Mouse (Mus musculus) left cerebral cortex, adult 9 months (tissue): ENCODE measurements at regions not wholly inside any gene's neighbourhood (a gene's known extent, or its start where the extent isn't known, plus 50 kb on each side); places are given as distances from the start of the nearest gene placed in this dataset.

Experiments used
- DNase-seq, 2 experiments: peaks; one replicate each; pipeline ENCODE4 v3.0.0; 2022; ENCODE audit warnings: low spot score in 2 of 2

DNA sequence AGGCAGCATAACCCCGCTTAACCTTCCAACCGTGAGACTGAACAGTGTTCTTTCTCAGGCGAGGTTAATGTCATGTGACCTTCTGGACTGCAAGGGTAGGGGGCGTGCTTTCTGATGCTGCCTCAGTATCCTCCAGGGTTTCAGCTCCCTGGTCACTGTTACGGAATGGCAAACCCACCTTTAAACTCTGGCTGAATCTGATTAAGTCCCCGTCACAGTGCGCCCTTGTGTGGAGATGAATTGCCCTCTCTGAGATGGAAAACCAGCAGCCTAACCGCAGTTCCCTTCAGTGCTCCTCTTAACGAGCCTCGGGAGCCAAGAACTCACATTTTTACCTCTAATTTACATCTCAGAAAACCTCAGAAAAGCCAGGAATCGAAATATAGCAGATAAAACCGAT, 260.0 kb downstream of the Dact1 start:
- no peak for DNase-seq

DNA sequence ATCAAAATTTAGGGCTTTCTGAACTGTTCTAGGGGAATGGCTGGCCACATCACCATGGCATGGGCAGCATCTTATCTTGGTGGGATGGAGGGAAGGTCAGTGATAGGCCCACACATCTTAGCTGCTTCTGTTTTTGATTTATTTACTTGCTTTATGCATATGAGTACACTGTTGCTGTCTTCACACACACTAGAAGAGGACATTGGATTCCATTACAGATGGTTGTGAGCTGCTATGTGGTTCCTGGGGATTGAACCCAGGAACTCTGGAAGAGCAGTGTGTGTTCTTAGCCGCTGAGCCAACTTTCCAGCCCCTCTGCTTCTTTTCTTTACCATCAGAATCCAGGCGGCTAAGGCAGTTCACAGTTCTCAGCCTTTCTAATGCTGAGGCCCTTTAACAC, 260.4 kb downstream of the Dact1 start:
- no peak for DNase-seq

- no peak for DNase-seq
Observed at GRCm38 (mm10) chr12:71572833-71573446, 257.9 kb upstream of the Daam1 start.

GRCm38 (mm10) chr12:71573456-71573855, 257.4 kb upstream of the Daam1 start:
- DNase-seq, result no peak

DNA sequence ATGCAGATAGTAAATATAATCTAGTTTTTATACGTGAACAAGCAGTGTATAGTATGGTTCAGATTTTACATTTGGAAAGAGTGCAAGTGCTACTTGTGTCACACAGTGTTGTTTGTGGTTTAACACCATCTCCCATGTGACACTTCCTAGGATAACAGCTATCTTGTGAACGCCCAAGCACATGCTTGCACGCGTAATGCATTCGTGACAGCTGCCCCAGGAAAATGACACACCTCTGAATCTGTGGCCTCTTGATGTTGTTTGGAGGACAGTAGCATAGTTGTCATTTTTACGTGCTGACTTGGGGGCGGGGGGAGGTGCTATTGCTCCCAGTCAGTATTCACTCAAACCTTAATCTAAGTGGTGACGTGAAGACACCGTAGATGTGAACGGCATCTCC, 256.2 kb upstream of the Daam1 start:
- no peak for DNase-seq

- peak in 1 of 2 experiments; percentile 33 for DNase-seq
Observed at GRCm38 (mm10) chr12:71577349-71577748, 253.5 kb upstream of the Daam1 start.

GRCm38 (mm10) chr12:71578006-71578405, 252.9 kb upstream of the Daam1 start:
- DNase-seq, result no peak

GRCm38 (mm10) chr12:71578912-71579311, 252.0 kb upstream of the Daam1 start:
- no peak for DNase-seq

GRCm38 (mm10) chr12:71580532-71581290, 250.2 kb upstream of the Daam1 start:
- no peak for DNase-seq

GRCm38 (mm10) chr12:71584618-71585017, 246.3 kb upstream of the Daam1 start:
- DNase-seq, result no peak

- DNase-seq, result no peak
Observed at GRCm38 (mm10) chr12:71598641-71599040, 232.2 kb upstream of the Daam1 start.

GRCm38 (mm10) chr12:71601091-71601690, 229.7 kb upstream of the Daam1 start:
- DNase-seq, result no peak

DNA sequence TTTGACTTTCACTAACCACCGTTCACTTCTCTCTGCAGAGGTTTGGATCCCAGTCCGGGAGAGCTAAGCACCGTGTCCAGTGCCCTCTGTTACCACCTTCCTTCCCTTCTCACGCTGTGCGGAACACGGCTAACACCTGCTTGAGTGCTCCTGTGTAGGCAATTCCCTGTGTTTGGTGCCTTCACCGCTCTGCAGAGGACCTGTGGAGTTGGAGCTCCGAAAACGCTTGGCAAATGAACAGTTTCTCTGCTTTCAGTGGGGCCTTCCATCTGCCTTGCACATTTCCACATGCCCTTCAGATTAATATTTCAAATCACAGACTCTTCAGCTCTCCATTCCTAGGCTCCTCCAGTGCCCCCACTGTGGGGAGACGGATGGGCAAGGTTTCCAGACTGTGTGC, 227.7 kb upstream of the Daam1 start:
- DNase-seq, result no peak

DNA sequence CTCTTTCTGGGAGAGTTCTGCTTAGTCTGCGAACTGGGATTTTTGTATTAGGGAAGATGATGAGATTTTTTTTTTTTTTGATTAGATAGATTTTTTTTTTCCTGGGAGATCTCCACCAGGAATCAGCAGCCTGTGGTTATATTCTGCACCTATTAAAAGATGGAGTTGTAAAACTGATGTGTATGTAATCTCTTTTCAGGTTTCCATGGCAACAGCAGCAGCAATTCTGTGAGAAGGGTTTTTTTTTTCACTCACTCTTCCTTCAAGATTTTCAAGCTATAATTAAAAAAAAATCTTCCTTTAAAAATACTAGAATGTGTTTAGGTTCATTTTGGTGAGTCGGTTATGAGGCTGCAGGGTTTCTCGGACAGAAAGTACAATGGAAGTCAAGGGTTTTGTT, 224.5 kb upstream of the Daam1 start:
- DNase-seq, result no peak

DNA sequence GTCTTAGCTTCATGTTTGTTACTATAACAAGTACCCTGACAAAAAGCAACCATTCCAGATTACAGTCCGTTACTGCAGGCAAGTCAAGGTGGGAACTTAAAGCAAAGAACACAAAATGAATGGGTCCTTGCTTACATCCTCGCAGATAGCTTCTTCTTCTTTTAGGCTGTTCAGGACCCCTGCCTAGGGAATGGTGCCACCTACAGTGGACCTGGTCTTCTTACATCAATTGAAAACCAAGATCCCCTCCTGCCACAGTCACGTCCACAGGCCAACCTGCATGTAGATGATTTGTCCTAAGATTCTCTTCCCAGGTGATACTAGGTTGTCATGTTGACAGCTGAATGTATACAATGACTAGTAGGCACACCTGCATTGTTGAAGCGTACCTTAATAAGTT, 222.9 kb upstream of the Daam1 start:
- no peak for DNase-seq

- no peak for DNase-seq
Observed at GRCm38 (mm10) chr12:71613326-71613725, 217.6 kb upstream of the Daam1 start.

- no peak for DNase-seq
Observed at GRCm38 (mm10) chr12:71614945-71615344, 215.9 kb upstream of the Daam1 start.

DNA sequence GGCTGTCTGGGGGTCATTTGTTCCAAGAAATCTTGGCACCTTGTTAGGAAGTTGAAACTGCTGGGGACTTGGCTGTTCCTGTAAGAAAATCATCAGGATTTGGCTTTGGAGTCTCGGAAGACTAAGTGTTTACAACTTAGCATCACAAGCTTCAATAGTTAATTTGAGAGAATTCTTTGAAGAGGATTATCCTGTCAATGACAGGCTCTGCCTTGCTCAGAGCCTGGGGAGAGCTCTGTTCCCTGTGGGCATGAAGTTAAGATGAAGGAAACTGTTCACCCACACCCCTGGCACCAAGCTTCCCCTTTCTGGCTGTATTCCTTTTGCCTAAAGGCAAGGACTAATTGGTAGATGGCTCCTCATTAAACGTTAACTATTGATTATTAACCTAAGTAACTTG, 215.5 kb upstream of the Daam1 start:
- no peak for DNase-seq

GRCm38 (mm10) chr12:71616121-71616520, 214.8 kb upstream of the Daam1 start:
- DNase-seq, result no peak

GRCm38 (mm10) chr12:71618466-71618865, 212.4 kb upstream of the Daam1 start:
- no peak for DNase-seq

- no peak for DNase-seq
Observed at GRCm38 (mm10) chr12:71618956-71619355, 211.9 kb upstream of the Daam1 start.

GRCm38 (mm10) chr12:71619561-71619960, 211.3 kb upstream of the Daam1 start:
- DNase-seq, result no peak

- no peak for DNase-seq
Observed at GRCm38 (mm10) chr12:71621542-71621941, 209.3 kb upstream of the Daam1 start.
